Mouse (Mus musculus): ENCODE results near the gene Lrrc57. TPM values are rescaled to one million over a fixed set of nuclear protein-coding genes. Genes with fewer than 3 reads are reported as not detected.

Gene Lrrc57
- total and polyA plus RNA-seq, 3 experiments = 11.1 to 17.5 TPM; not detected in 1

GRCm38 (mm10) chr2:120656711-120657110, 47.4 kb upstream of the Lrrc57 start (continued):
- TF ChIP-seq MXI1 (IDR thresholded peaks at IDR 0.05; ENCODE audit: low read depth, low read length) (no peak), UBTF (IDR thresholded peaks at IDR 0.05; ENCODE audit: borderline replicate concordance, insufficient read depth, low read depth, low read length) (no peak), CTCF (IDR thresholded peaks at IDR 0.05 in 2 of 3, conservative IDR thresholded peaks at IDR 0.05 in 1 of 3; ENCODE audit: control insufficient read depth in 1 of 3, insufficient read depth in 1 of 3, low read depth in 2 of 3, low read length in 3 of 3, poor library complexity in 1 of 3, severe bottlenecking in 1 of 3) (no peak), TAL1 (IDR thresholded peaks at IDR 0.05; ENCODE audit: low read length) (peak; percentile 72), RAD21 (IDR thresholded peaks at IDR 0.05; ENCODE audit: low read depth, low read length) (no peak), ZMIZ1 (IDR thresholded peaks at IDR 0.05; ENCODE audit: low read depth, low read length) (no peak), HCFC1 (IDR thresholded peaks at IDR 0.05; ENCODE audit: low read depth, low read length) (no peak), ZC3H11A (IDR thresholded peaks at IDR 0.05; ENCODE audit: low read depth, low read length) (no peak; the same call in 1 of the 2 replicates), EP300 (IDR thresholded peaks at IDR 0.05; ENCODE audit: low read depth in 1 of 2, low read length in 2 of 2) (peak; percentile 82 to 91)

- Histone ChIP-seq H3K9me3 (replicated peaks; ENCODE audit: insufficient read depth, low read length) (no peaks in the 10 kb centered on the region), H3K4me3 (ENCODE audit: control insufficient read depth in 1 of 2, insufficient read depth in 1 of 2, low read depth in 2 of 2, low read length in 2 of 2) (no peak overlapping the region), H3K27me3 (ENCODE audit: control insufficient read depth in 1 of 2, insufficient read depth in 2 of 2, low read length in 2 of 2) (no peaks in the 10 kb centered on the region), H3K36me3 (ENCODE audit: control insufficient read depth in 1 of 2, insufficient read depth in 2 of 2, low read length in 2 of 2) (peaks cover 0 to 40% of the 10 kb centered on the region in 2 experiments; a peak in 2 of 4 replicates), H3K27ac (ENCODE audit: control insufficient read depth, low read depth, low read length) (no peak overlapping the region), H3K9ac (ENCODE audit: control insufficient read depth, low read depth, low read length, poor library complexity, severe bottlenecking) (no peak overlapping the region), H3K79me2 (ENCODE audit: control insufficient read depth, insufficient read depth, low read length, poor library complexity) (no peaks in the 10 kb centered on the region), H3K4me1 (ENCODE audit: control insufficient read depth in 1 of 2, insufficient read depth in 2 of 2, low read length in 2 of 2) (peaks cover 18 to 38% of the 10 kb centered on the region in 2 experiments)
- DNase-seq (ENCODE audit: low read depth, low spot score) = no peak
- TF ChIP-seq RAD21 (IDR thresholded peaks at IDR 0.05; ENCODE audit: low read depth, low read length) (no peak), MYC (IDR thresholded peaks at IDR 0.05; ENCODE audit: low read depth, low read length) (no peak), TBP (IDR thresholded peaks at IDR 0.05; ENCODE audit: low read depth, low read length) (no peak), MAZ (IDR thresholded peaks at IDR 0.05; ENCODE audit: low read depth, low read length) (no peak), MAFK (IDR thresholded peaks at IDR 0.05; ENCODE audit: borderline replicate concordance, low read depth, low read length) (no peak), TAL1 (IDR thresholded peaks at IDR 0.05; ENCODE audit: low read length) (no peak), MXI1 (IDR thresholded peaks at IDR 0.05; ENCODE audit: low read depth, low read length) (no peak), MAX (IDR thresholded peaks at IDR 0.05; ENCODE audit: low read length) (no peak), KAT2A (conservative IDR thresholded peaks at IDR 0.05; ENCODE audit: low read depth, low read length) (no peak), ZMIZ1 (IDR thresholded peaks at IDR 0.05; ENCODE audit: low read depth, low read length) (no peak), SIN3A (IDR thresholded peaks at IDR 0.05; ENCODE audit: low read length) (no peak), EP300 (IDR thresholded peaks at IDR 0.05; ENCODE audit: low read depth in 1 of 2, low read length in 2 of 2) (no peak), ETS1 (IDR thresholded peaks at IDR 0.05; ENCODE audit: low read depth, low read length) (no peak)
Measured at GRCm38 (mm10) chr2:120655905-120656304, 46.6 kb upstream of the Lrrc57 start.

GRCm38 (mm10) chr2:120654693-120655092, 45.4 kb upstream of the Lrrc57 start:
- Histone ChIP-seq H3K9ac (ENCODE audit: control insufficient read depth, low read depth, low read length, poor library complexity, severe bottlenecking) (no peak overlapping the region), H3K27ac (ENCODE audit: control insufficient read depth, low read depth, low read length) (no peak overlapping the region), H3K9me3 (replicated peaks; ENCODE audit: insufficient read depth, low read length) (no peaks in the 10 kb centered on the region), H3K36me3 (ENCODE audit: control insufficient read depth in 1 of 2, insufficient read depth in 2 of 2, low read length in 2 of 2) (peaks cover 0 to 31% of the 10 kb centered on the region in 2 experiments; a peak in 2 of 4 replicates), H3K79me2 (ENCODE audit: control insufficient read depth, insufficient read depth, low read length, poor library complexity) (no peaks in the 10 kb centered on the region), H3K4me3 (ENCODE audit: control insufficient read depth in 1 of 2, insufficient read depth in 1 of 2, low read depth in 2 of 2, low read length in 2 of 2) (no peak overlapping the region), H3K27me3 (ENCODE audit: control insufficient read depth in 1 of 2, insufficient read depth in 2 of 2, low read length in 2 of 2) (no peaks in the 10 kb centered on the region), H3K4me1 (ENCODE audit: control insufficient read depth in 1 of 2, insufficient read depth in 2 of 2, low read length in 2 of 2) (peaks cover 17 to 32% of the 10 kb centered on the region in 2 experiments)
- TF ChIP-seq CTCF (IDR thresholded peaks at IDR 0.05 in 2 of 3, conservative IDR thresholded peaks at IDR 0.05 in 1 of 3; ENCODE audit: control insufficient read depth in 1 of 3, insufficient read depth in 1 of 3, low read depth in 2 of 3, low read length in 3 of 3, poor library complexity in 1 of 3, severe bottlenecking in 1 of 3) (peak in 2 of 3 experiments; percentile 6 to 30; a peak in 3 of 6 replicates), RAD21 (IDR thresholded peaks at IDR 0.05; ENCODE audit: low read depth, low read length) (peak; percentile 27), E2F4 (IDR thresholded peaks at IDR 0.05; ENCODE audit: borderline replicate concordance, low read depth, low read length) (no peak), ZC3H11A (IDR thresholded peaks at IDR 0.05; ENCODE audit: low read depth, low read length) (peak; percentile 17; the same call in 1 of the 2 replicates), TCF12 (IDR thresholded peaks at IDR 0.05; ENCODE audit: low read depth, low read length) (no peak), SIN3A (IDR thresholded peaks at IDR 0.05; ENCODE audit: low read length) (no peak), NELFE (IDR thresholded peaks at IDR 0.05; ENCODE audit: low read depth, low read length) (no peak), SMC3 (IDR thresholded peaks at IDR 0.05; ENCODE audit: low read depth, low read length) (peak; percentile 29; the same call in 1 of the 2 replicates), RCOR1 (IDR thresholded peaks at IDR 0.05; ENCODE audit: low read depth, low read length) (no peak)
- no peak for DNase-seq (ENCODE audit: low read depth, low spot score)

All from MEL (cell line).